Mouse (Mus musculus) liver, embryonic 13.5 days (tissue): Measurements from ENCODE around the gene Slc16a9. TPM values are rescaled to one million over a fixed set of nuclear protein-coding genes. Genes with fewer than 3 reads are reported as not detected.

Experiments
- ATAC-seq: fragments of 200-750 bp; cut with Nextera tagmentation; 2 replicates; pipeline ENCODE4 v1.8.0; 2017; ENCODE audit warnings: low read depth, mild to moderate bottlenecking, moderate number of reproducible peaks, moderate library complexity
- DNase-seq: peaks from one replicate; pipeline ENCODE4 v3.0.0; 2022
- H3K27ac ChIP-seq: fragments of 300-500 bp; sonication (generic); 2 replicates; pipeline ENCODE4 v1.5.1; 2015; ENCODE audit warnings: moderate library complexity, mild to moderate bottlenecking, inconsistent platforms
- H3K27me3 ChIP-seq: fragments of 300-500 bp; sonication (generic); 2 replicates; pipeline ENCODE4 v1.6.1; 2015; ENCODE audit warnings: mild to moderate bottlenecking, inconsistent platforms
- H3K36me3 ChIP-seq: fragments of 300-500 bp; sonication (generic); 2 replicates; pipeline ENCODE4 v1.6.1; 2015; ENCODE audit warnings: mild to moderate bottlenecking, inconsistent platforms
- H3K4me1 ChIP-seq: fragments of 300-500 bp; sonication (generic); replicated peaks from 2 replicates; pipeline ENCODE4 v1.6.1; 2015; ENCODE audit warnings: inconsistent platforms
- H3K4me2 ChIP-seq: fragments of 300-500 bp; sonication (generic); 2 replicates; pipeline ENCODE4 v1.6.1; 2015; ENCODE audit warnings: inconsistent platforms, mild to moderate bottlenecking, moderate library complexity
- H3K4me3 ChIP-seq: fragments of 300-500 bp; sonication (generic); replicated peaks from 2 replicates; pipeline ENCODE4 v1.5.1; 2015; ENCODE audit warnings: mild to moderate bottlenecking, inconsistent platforms
- H3K9ac ChIP-seq: fragments of 300-500 bp; sonication (generic); 2 replicates; pipeline ENCODE4 v1.6.1; 2015; ENCODE audit warnings: mild to moderate bottlenecking, inconsistent platforms
- H3K9me3 ChIP-seq: fragments of 300-500 bp; sonication (generic); replicated peaks from 2 replicates; pipeline ENCODE4 v1.6.1; 2016; ENCODE audit warnings: inconsistent platforms
- WGBS: fragments of 180-500 bp; shearing (Covaris S2); methylation state at CpG from one replicate; pipeline ENCODE4 v1.1.7; 2015; ENCODE audit not compliant: insufficient replicate concordance; 5-methylcytosine and 5-hydroxymethylcytosine counted together
- polyA plus RNA-seq: library from polyadenylated mRNA; unstranded; fragments of >200 nt; fragmentation: Nextera tagmentation; extraction: Ambion mirVana; gene quantifications from 2 replicates; pipeline ENCODE4 v1.2.1, GENCODE M21; 2015

Gene Slc16a9
- polyA plus RNA-seq, 1 experiment from 2014 or later = 0.45 TPM

- Histone ChIP-seq H3K27me3 (peaks cover 13% of the 10 kb centered on the region), H3K9me3 (no peaks in the 10 kb centered on the region), H3K36me3 (no peaks in the 10 kb centered on the region), H3K4me2 (no peak overlapping the region), H3K4me3 (no peak overlapping the region), H3K9ac (no peak overlapping the region), H3K27ac (no peak overlapping the region), H3K4me1 (0 out of 2 replicates have a peak, but pooled peaks cover under 1% of the 10 kb centered on the region)
- no peak for DNase-seq
- no peak for ATAC-seq
- 59% methylated on average over 6 of the region's 6 CpGs for WGBS
These were observed 5.9 kb downstream of the Slc16a9 start for GRCm38 (mm10) chr10:70250766-70251165.

DNA sequence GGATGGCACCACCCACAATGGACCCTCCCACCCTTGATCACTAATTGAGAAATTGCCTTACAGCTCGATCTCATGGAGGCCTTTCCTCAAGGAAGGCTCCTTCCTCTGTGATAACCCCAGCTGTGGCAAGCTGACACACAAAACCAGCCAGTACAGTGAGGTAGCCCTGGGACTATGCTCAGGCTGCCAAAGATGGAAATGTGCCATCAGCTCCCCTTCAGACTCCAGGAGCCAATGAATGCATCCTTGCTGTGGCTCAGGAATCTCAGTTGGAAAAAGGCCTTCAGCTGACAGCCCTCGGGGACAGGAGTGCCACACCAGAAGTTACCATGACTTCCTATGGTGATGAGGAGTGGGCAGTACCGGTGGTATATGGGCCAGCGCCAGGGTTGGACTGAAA lies 9.8 kb downstream of the Slc16a9 start:
- Histone ChIP-seq H3K9me3 (no peaks in the 10 kb centered on the region), H3K36me3 (no peaks in the 10 kb centered on the region), H3K9ac (no peak overlapping the region), H3K4me3 (no peak overlapping the region), H3K27me3 (no peaks in the 10 kb centered on the region), H3K27ac (no peak overlapping the region), H3K4me2 (no peak overlapping the region), H3K4me1 (no peaks in the 10 kb centered on the region)
- ATAC-seq (no peak), DNase-seq (no peak)
- WGBS = 71% methylated on average over 4 of the region's 4 CpGs

- Histone ChIP-seq H3K9ac (no peak overlapping the region), H3K27ac (no peak overlapping the region), H3K36me3 (no peaks in the 10 kb centered on the region), H3K9me3 (no peaks in the 10 kb centered on the region), H3K27me3 (no peaks in the 10 kb centered on the region), H3K4me2 (no peak overlapping the region), H3K4me3 (no peak overlapping the region), H3K4me1 (no peaks in the 10 kb centered on the region)
- DNase-seq (no peak), ATAC-seq (no peak)
- WGBS = 78% methylated on average over 14 of the region's 15 CpGs
These were observed 10.8 kb downstream of the Slc16a9 start for GRCm38 (mm10) chr10:70255601-70256210.

GRCm38 (mm10) chr10:70257029-70257428 lies 12.1 kb downstream of the Slc16a9 start:
- Histone ChIP-seq H3K4me2 (no peak overlapping the region), H3K4me1 (no peaks in the 10 kb centered on the region), H3K9ac (no peak overlapping the region), H3K27ac (no peak overlapping the region), H3K4me3 (no peak overlapping the region), H3K36me3 (no peaks in the 10 kb centered on the region), H3K27me3 (no peaks in the 10 kb centered on the region), H3K9me3 (no peaks in the 10 kb centered on the region)
- 30% methylated on average over 4 of the region's 4 CpGs for WGBS
- DNase-seq = no peak
- ATAC-seq = no peak

DNA sequence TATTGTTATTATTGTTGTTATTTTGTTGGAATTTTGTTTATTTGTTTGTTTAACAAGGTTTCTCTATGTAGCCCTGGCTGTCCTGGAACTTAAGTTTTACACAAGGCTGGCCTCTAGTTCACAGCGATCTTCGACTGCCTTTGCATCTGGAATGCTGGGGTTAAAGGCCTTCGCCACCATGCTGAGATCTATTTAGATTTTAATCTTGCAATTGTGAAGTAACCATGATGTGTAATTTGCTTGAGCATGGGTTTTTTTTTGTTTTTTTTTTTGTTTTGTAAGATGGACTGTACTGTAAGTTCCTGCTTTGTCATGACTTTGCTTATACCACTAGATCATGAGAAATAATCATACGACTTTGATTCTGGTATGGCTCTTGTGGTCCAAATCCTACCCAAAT lies 16.0 kb downstream of the Slc16a9 start:
- no peaks in the 10 kb centered on the region for H3K27me3 ChIP-seq
- H3K4me2 ChIP-seq = no peak overlapping the region
- no peak overlapping the region for H3K4me3 ChIP-seq
- H3K9ac ChIP-seq = no peak overlapping the region
- ATAC-seq (no peak), DNase-seq (no peak)
- H3K27ac ChIP-seq = no peak overlapping the region
- WGBS = 69% methylated on average over 4 of the region's 4 CpGs
- H3K36me3 ChIP-seq = no peaks in the 10 kb centered on the region
- H3K9me3 ChIP-seq = no peaks in the 10 kb centered on the region
- H3K4me1 ChIP-seq = no peaks in the 10 kb centered on the region

GRCm38 (mm10) chr10:70262051-70262450 lies 17.2 kb downstream of the Slc16a9 start:
- H3K9ac ChIP-seq = no peak overlapping the region
- H3K27me3 ChIP-seq = no peaks in the 10 kb centered on the region
- no peak overlapping the region for H3K4me3 ChIP-seq
- no peaks in the 10 kb centered on the region for H3K36me3 ChIP-seq
- H3K27ac ChIP-seq = no peak overlapping the region
- H3K9me3 ChIP-seq = no peaks in the 10 kb centered on the region
- H3K4me1 ChIP-seq = no peaks in the 10 kb centered on the region
- 50% methylated on average over 3 of the region's 3 CpGs for WGBS
- no peak for ATAC-seq
- DNase-seq = no peak
- H3K4me2 ChIP-seq = no peak overlapping the region

DNA sequence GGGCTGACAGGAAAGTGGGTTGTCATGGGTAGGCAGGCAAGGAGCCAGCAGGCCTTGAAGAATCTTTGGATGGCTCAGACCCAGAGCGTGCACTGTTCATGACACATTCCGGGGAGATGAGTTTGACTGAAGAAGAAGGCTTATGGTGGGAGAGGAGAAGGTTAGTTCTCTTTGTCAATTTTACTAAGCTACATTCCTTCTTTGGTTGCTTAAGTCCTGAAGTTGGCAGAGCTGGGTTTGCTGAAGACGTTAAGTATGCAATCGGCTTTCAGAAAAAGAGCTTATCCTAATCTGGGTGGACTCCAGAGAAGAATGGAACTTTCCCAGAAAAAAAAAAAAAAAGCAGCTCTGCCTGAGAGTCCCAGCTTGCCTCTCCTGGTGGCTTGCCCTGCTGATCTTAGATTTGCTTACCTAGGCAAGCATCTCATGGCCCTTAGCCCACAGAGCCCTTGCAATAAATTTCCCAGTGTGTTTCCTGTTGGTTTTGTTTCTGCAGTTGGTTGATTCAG lies 18.8 kb downstream of the Slc16a9 start:
- no peak overlapping the region for H3K4me3 ChIP-seq
- H3K9ac ChIP-seq = no peak overlapping the region
- no peak for ATAC-seq
- no peaks in the 10 kb centered on the region for H3K4me1 ChIP-seq
- DNase-seq = no peak
- H3K27ac ChIP-seq = no peak overlapping the region
- H3K9me3 ChIP-seq = no peaks in the 10 kb centered on the region
- H3K27me3 ChIP-seq = no peaks in the 10 kb centered on the region
- H3K4me2 ChIP-seq = no peak overlapping the region
- H3K36me3 ChIP-seq = no peaks in the 10 kb centered on the region
- 76% methylated on average over 4 of the region's 4 CpGs for WGBS

- no peak for ATAC-seq
- Histone ChIP-seq H3K9me3 (no peaks in the 10 kb centered on the region), H3K4me3 (no peak overlapping the region), H3K27me3 (no peaks in the 10 kb centered on the region), H3K36me3 (no peaks in the 10 kb centered on the region), H3K4me1 (no peaks in the 10 kb centered on the region), H3K9ac (no peak overlapping the region), H3K4me2 (no peak overlapping the region), H3K27ac (no peak overlapping the region)
- DNase-seq = no peak
- WGBS = 61% methylated on average over 9 of the region's 9 CpGs
These were observed 19.6 kb downstream of the Slc16a9 start for GRCm38 (mm10) chr10:70264337-70265036.

DNA sequence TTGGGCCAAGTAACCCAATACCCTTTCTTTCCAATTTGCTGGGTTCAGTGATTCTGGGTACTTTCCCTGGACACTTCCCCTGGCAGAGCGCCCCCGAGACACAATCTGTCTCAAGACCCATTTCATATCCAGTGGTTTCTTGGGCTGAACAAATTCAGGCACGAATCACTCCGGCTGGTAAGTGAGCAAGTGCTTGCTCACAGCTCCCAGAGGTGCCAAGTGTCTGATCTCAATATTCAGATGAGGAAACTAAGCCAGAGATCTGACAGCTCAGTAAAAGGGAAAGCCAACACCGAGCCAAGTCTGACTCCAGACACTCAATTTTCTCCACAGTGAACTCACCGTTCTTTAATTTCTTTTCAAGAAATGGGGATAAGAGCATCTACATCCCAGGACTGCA lies 21.6 kb downstream of the Slc16a9 start:
- Histone ChIP-seq H3K4me3 (no peak overlapping the region), H3K27me3 (no peaks in the 10 kb centered on the region), H3K4me2 (no peak overlapping the region), H3K36me3 (no peaks in the 10 kb centered on the region), H3K4me1 (no peaks in the 10 kb centered on the region), H3K27ac (no peak overlapping the region), H3K9ac (no peak overlapping the region), H3K9me3 (no peaks in the 10 kb centered on the region)
- DNase-seq = no peak
- 79% methylated on average over 6 of the region's 6 CpGs for WGBS
- ATAC-seq = no peak

DNA sequence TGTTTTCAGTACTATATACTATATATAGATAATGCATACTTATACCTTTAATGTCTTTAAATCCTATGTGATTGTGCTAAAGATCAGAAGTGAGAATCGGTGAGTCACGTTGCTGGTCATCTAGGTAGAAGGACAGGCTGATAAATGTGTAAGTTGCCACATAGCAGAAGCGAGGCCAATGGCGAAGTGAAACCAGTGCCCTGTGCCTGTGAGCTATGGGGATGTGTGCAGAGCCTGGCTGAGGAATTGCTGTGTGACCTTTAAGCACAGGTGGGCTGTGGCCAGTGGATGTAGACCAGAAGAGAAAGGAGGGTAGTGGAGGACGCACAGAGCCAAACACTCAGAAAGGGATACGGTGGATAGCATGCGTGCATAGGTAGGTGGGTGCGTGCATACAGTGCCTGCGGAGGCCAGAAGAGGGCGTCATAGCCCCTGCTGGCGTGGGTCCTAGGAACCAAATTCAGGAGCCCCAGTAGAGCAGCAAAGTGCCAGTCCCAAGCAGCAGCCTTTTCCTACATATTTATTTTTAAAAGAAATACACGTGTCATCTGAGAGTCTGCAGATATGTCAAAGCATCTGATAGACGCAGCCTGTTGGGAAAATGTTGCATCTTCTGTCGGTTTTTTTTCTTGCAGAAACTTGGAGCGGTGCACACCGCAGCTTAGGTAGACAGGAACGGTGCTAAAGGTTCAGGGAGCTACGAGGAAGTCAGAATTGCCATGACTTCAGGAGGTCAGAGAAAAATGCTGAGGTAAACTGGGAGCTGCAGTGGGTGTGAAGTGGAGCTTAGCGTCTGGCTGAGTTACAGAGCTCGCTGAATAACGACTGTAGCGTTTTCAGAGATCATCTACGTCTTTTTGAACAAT lies 23.9 kb downstream of the Slc16a9 start:
- Histone ChIP-seq H3K9ac (no peak overlapping the region), H3K4me3 (no peak overlapping the region), H3K9me3 (no peaks in the 10 kb centered on the region), H3K27me3 (no peaks in the 10 kb centered on the region), H3K4me1 (no peaks in the 10 kb centered on the region), H3K27ac (no peak overlapping the region), H3K36me3 (no peaks in the 10 kb centered on the region), H3K4me2 (no peak overlapping the region)
- 65% methylated on average over 23 of the region's 23 CpGs for WGBS
- no peak for ATAC-seq
- no peak for DNase-seq

DNA sequence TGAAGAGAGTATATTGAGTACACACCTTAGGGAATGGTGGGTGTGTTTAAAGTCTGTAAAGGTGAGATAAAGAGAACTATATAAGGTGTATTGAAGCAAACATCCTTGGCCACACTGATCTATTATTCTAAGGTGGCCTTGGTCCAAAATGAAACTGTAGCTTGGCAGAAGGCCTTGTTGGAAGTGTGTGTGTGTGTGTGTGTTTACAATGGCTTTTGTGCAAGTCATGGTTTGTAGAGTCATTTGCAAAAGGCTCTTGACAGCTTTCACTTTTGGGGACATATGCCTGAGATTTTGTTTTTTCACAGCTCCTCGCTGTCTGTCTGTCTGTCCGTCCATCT lies 24.5 kb downstream of the Slc16a9 start:
- Histone ChIP-seq H3K27me3 (no peaks in the 10 kb centered on the region), H3K9me3 (no peaks in the 10 kb centered on the region), H3K4me3 (no peak overlapping the region), H3K4me2 (no peak overlapping the region), H3K4me1 (no peaks in the 10 kb centered on the region), H3K9ac (no peak overlapping the region), H3K27ac (no peak overlapping the region), H3K36me3 (no peaks in the 10 kb centered on the region)
- WGBS = 78% methylated on average over 2 of the region's 2 CpGs
- ATAC-seq = no peak
- DNase-seq = no peak
